Mouse (Mus musculus) hindbrain, postnatal 0 days (tissue): Measurements from ENCODE around the gene Islr2. TPM values are rescaled to one million over a fixed set of nuclear protein-coding genes. Genes with fewer than 3 reads are reported as not detected.
A peak's percentile ranks its signal among the peaks of the same experiment; 100 is the strongest.

Source experiments
- ATAC-seq: fragments of 200-750 bp; cut with Nextera tagmentation; 2 replicates; pipeline ENCODE4 v1.8.0; 2017; ENCODE audit warnings: mild to moderate bottlenecking, moderate TSS enrichment, moderate library complexity
- DNase-seq: peaks from one replicate; pipeline ENCODE4 v3.0.0-alpha.2; 2015; ENCODE audit warnings: low spot score
- H3K27ac ChIP-seq: fragments of 300-500 bp; sonication (generic); 2 replicates; pipeline ENCODE4 v1.5.1; 2014; ENCODE audit warnings: mild to moderate bottlenecking
- H3K27me3 ChIP-seq: fragments of 300-500 bp; sonication (generic); 2 replicates; pipeline ENCODE4 v1.6.1; 2014; ENCODE audit warnings: low read length, mixed read lengths; ENCODE audit not compliant: insufficient read depth
- H3K36me3 ChIP-seq: fragments of 300-500 bp; sonication (generic); 2 replicates; pipeline ENCODE4 v1.6.1; 2014; ENCODE audit warnings: low read length, mixed read lengths; ENCODE audit not compliant: insufficient read depth
- H3K4me1 ChIP-seq: fragments of 300-500 bp; sonication (generic); 2 replicates; pipeline ENCODE4 v1.6.1; 2014; ENCODE audit warnings: antibody characterized with exemption, low read length, mixed read lengths; ENCODE audit not compliant: insufficient read depth
- H3K4me2 ChIP-seq: fragments of 300-500 bp; sonication (generic); 2 replicates; pipeline ENCODE4 v1.6.1; 2014; ENCODE audit warnings: low read depth, mild to moderate bottlenecking, low read length, moderate library complexity, mixed read lengths
- H3K4me3 ChIP-seq: fragments of 300-500 bp; sonication (generic); 2 replicates; pipeline ENCODE4 v1.5.1; 2014; ENCODE audit warnings: low read length
- H3K9ac ChIP-seq: fragments of 300-500 bp; sonication (generic); replicated peaks from 2 replicates; pipeline ENCODE4 v1.6.1; 2014; ENCODE audit warnings: mild to moderate bottlenecking, low read length, moderate library complexity, mixed read lengths
- H3K9me3 ChIP-seq: fragments of 300-500 bp; sonication (generic); 2 replicates; pipeline ENCODE4 v1.6.1; 2016; ENCODE audit warnings: low read length, mixed read lengths
- CTCF ChIP-seq: IDR thresholded peaks from 2 replicates; pipeline ENCODE4 v1.5.1; 2016; ENCODE audit warnings: antibody characterized with exemption, control low read depth, low read depth
- WGBS: fragments of 180-500 bp; shearing (Covaris S2); extraction: QIAGEN DNeasy Blood & Tissue Kit; methylation state at CpG from one replicate; pipeline ENCODE4 v1.1.7; 2014; 5-methylcytosine and 5-hydroxymethylcytosine counted together
- polyA plus RNA-seq: library from polyadenylated mRNA; unstranded; fragments of >200 nt; fragmentation: Nextera tagmentation; extraction: Ambion mirVana; gene quantifications from 2 replicates; pipeline ENCODE4 v1.2.1, GENCODE M21; 2015
- total RNA-seq: library from RNA; depleted of rRNA; stranded (reverse); fragments of >200 nt; gene quantifications from 2 replicates; pipeline ENCODE4 v1.2.3, GENCODE M21; 2014

Gene Islr2
- total and polyA plus RNA-seq, 2 experiments from 2014 or later = 15.8 to 293 TPM

DNA sequence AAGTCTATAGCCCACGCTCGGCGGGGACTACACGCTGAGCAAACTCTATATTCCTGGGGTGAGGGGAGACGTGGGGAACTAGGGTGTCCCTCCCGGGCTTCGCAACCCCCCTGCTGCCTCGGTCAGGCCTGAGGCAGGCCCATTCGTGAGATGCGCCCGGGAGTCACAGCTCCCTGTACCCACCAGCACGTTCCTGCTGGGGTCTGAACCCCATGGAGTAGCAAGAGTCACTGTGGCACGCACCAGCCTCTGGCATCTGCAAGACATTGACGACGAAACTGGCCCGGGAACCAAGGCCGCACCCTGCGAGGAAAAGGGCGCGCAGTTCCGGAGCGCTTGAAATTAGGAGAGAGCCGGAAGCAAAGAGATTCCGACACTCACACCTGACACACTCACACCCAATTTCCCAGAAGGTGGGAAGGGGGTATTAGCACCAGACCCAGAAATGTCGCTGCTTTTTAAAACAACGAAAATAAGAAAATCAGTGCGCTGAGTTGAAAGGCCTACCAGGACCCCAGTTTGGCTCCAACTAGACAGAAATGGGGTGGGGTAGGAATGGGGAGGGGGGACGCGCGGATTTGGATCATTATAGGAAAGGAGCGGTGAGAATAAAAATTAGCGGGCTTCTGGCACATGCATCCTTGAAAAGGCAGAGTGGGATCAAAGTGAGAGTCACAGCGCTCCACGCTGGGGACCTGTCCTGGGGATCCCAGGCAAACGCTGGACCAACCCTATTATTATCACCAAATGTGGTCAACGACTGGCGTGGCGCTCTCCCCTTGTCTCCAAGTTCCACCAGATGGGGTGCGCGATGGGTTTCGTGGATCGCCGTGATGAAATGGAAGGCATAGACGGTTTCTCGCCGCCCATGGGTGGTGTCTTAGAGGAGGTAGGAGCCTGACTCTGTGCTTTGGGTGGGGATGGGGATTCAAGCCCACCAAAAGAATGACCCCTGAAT lies 7.2 kb downstream of the Islr2 start:
- Histone ChIP-seq H3K27ac (peak overlapping the region; percentile 78; the same call in 1 of the 2 replicates), H3K9ac (peak overlapping the region; percentile 30), H3K27me3 (peaks cover 36% of the 10 kb centered on the region), H3K4me3 (peak overlapping the region; percentile 33), H3K4me1 (peaks cover 15% of the 10 kb centered on the region; the same call in 1 of the 2 replicates), H3K4me2 (peak overlapping the region; percentile 49), H3K36me3 (no peaks in the 10 kb centered on the region), H3K9me3 (no peaks in the 10 kb centered on the region)
- peak; percentile 21 for DNase-seq
- TF ChIP-seq CTCF = no peak
- no peak for ATAC-seq
- 5% methylated on average over 46 of the region's 46 CpGs for WGBS

- H3K4me3 ChIP-seq = peak overlapping the region; percentile 33
- no peaks in the 10 kb centered on the region for H3K36me3 ChIP-seq
- 5% methylated on average over 14 of the region's 14 CpGs for WGBS
- H3K9me3 ChIP-seq = no peaks in the 10 kb centered on the region
- peak overlapping the region; percentile 30 for H3K9ac ChIP-seq
- no peak for TF ChIP-seq CTCF
- peaks cover 30% of the 10 kb centered on the region for H3K27me3 ChIP-seq
- 0 out of 2 replicates have a peak overlapping the region, but pooled peaks have one; percentile 1 for H3K27ac ChIP-seq
- ATAC-seq = no peak
- peaks cover 15% of the 10 kb centered on the region; the same call in 1 of the 2 replicates for H3K4me1 ChIP-seq
- no peak for DNase-seq
- H3K4me2 ChIP-seq = peak overlapping the region; percentile 49
These were observed 8.0 kb downstream of the Islr2 start for GRCm38 (mm10) chr9:58196141-58196540.

GRCm38 (mm10) chr9:58195671-58196070 lies 8.4 kb downstream of the Islr2 start:
- ATAC-seq (no peak), DNase-seq (no peak)
- H3K4me2 ChIP-seq = peak overlapping the region; percentile 49
- no peak for TF ChIP-seq CTCF
- H3K9ac ChIP-seq = 0 out of 2 replicates have a peak overlapping the region, but pooled peaks have one; percentile 30
- H3K36me3 ChIP-seq = no peaks in the 10 kb centered on the region
- peaks cover 25% of the 10 kb centered on the region for H3K27me3 ChIP-seq
- H3K4me1 ChIP-seq = peaks cover 15% of the 10 kb centered on the region; the same call in 1 of the 2 replicates
- peak overlapping the region; percentile 33 for H3K4me3 ChIP-seq
- H3K27ac ChIP-seq = no peak overlapping the region
- WGBS = 30% methylated on average over 1 of the region's 1 CpGs
- no peaks in the 10 kb centered on the region for H3K9me3 ChIP-seq

GRCm38 (mm10) chr9:58194222-58194621 lies 9.9 kb downstream of the Islr2 start:
- no peak for TF ChIP-seq CTCF
- H3K4me2 ChIP-seq = no peak overlapping the region
- no peaks in the 10 kb centered on the region for H3K9me3 ChIP-seq
- peaks cover 12% of the 10 kb centered on the region for H3K27me3 ChIP-seq
- H3K36me3 ChIP-seq = no peaks in the 10 kb centered on the region
- H3K4me1 ChIP-seq = peaks cover 15% of the 10 kb centered on the region; the same call in 1 of the 2 replicates
- ATAC-seq (no peak), DNase-seq (no peak)
- no peak overlapping the region for H3K9ac ChIP-seq
- WGBS = 69% methylated on average over 9 of the region's 9 CpGs
- no peak overlapping the region for H3K4me3 ChIP-seq
- no peak overlapping the region for H3K27ac ChIP-seq

DNA sequence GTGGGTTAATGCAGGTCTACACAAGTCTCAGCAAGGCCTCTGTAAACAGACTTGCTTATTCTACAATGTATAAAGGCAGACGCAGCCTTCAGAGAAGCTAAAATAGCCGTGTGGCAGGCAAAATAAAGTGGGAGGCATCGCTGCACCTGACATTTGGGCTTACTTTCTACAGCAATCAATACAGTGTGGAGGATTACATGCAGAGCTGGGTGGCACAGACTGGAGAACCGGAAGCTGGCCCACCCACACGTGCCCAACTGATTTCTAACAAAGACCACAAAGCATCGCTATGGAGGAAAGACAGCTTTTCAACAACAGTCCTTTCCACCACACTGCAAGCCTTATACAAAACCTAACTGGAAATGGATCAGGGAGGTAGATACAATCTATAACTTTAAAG lies 19.7 kb downstream of the Islr2 start:
- Histone ChIP-seq H3K36me3 (no peaks in the 10 kb centered on the region), H3K9ac (no peak overlapping the region), H3K4me2 (no peak overlapping the region), H3K4me1 (no peaks in the 10 kb centered on the region), H3K27me3 (no peaks in the 10 kb centered on the region), H3K9me3 (no peaks in the 10 kb centered on the region), H3K27ac (no peak overlapping the region), H3K4me3 (no peak overlapping the region)
- TF ChIP-seq CTCF = no peak
- WGBS = 64% methylated on average over 6 of the region's 6 CpGs
- no peak for ATAC-seq
- no peak for DNase-seq

GRCm38 (mm10) chr9:58179390-58179789 lies 24.7 kb downstream of the Islr2 start:
- Histone ChIP-seq H3K27ac (no peak overlapping the region), H3K4me1 (peaks cover 4% of the 10 kb centered on the region; the same call in 1 of the 2 replicates), H3K9me3 (no peaks in the 10 kb centered on the region), H3K27me3 (no peaks in the 10 kb centered on the region), H3K9ac (no peak overlapping the region), H3K4me2 (no peak overlapping the region), H3K4me3 (no peak overlapping the region), H3K36me3 (no peaks in the 10 kb centered on the region)
- DNase-seq = no peak
- 77% methylated on average over 2 of the region's 2 CpGs for WGBS
- TF ChIP-seq CTCF = no peak
- ATAC-seq = no peak

DNA sequence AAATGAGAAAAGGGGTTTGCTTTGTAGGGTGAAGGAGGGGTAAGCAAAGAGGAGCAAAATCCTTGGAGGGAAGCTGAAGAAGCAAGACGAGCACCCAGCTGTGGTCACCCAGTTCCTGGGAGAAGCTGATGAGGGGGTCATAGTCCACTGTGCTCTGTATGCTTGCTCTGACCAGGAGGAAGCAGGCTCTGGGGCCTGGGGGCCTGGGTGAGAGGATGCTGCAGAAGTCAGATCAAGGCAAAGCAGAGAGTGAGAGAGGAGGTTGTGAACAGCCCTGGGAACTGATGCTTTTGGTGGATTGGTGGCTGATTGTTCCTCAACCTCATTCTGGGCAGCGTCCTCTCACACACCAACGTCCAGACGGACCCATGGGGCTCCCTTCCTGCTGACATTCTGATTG lies 27.0 kb downstream of the Islr2 start:
- Histone ChIP-seq H3K9me3 (no peaks in the 10 kb centered on the region), H3K4me3 (no peak overlapping the region), H3K27me3 (no peaks in the 10 kb centered on the region), H3K36me3 (no peaks in the 10 kb centered on the region), H3K4me2 (no peak overlapping the region), H3K27ac (0 out of 2 replicates have a peak overlapping the region, but pooled peaks have one; percentile 20), H3K9ac (no peak overlapping the region), H3K4me1 (peaks cover 4% of the 10 kb centered on the region; the same call in 1 of the 2 replicates)
- DNase-seq (no peak), ATAC-seq (no peak)
- TF ChIP-seq CTCF = no peak
- 38% methylated on average over 4 of the region's 4 CpGs for WGBS
